Mouse (Mus musculus) hindbrain, postnatal 0 days (tissue): ENCODE results near the gene Mcm5. TPM values are rescaled to one million over a fixed set of nuclear protein-coding genes. Genes with fewer than 3 reads are reported as not detected.
A peak's percentile ranks its signal among the peaks of the same experiment; 100 is the strongest.

Source experiments
- ATAC-seq: fragments of 200-750 bp; cut with Nextera tagmentation; 2 replicates; pipeline ENCODE4 v1.8.0; 2017; ENCODE audit warnings: mild to moderate bottlenecking, moderate TSS enrichment, moderate library complexity
- DNase-seq: peaks from one replicate; pipeline ENCODE4 v3.0.0-alpha.2; 2015; ENCODE audit warnings: low spot score
- H3K27ac ChIP-seq: fragments of 300-500 bp; sonication (generic); 2 replicates; pipeline ENCODE4 v1.5.1; 2014; ENCODE audit warnings: mild to moderate bottlenecking
- H3K27me3 ChIP-seq: fragments of 300-500 bp; sonication (generic); 2 replicates; pipeline ENCODE4 v1.6.1; 2014; ENCODE audit warnings: low read length, mixed read lengths; ENCODE audit not compliant: insufficient read depth
- H3K36me3 ChIP-seq: fragments of 300-500 bp; sonication (generic); 2 replicates; pipeline ENCODE4 v1.6.1; 2014; ENCODE audit warnings: low read length, mixed read lengths; ENCODE audit not compliant: insufficient read depth
- H3K4me1 ChIP-seq: fragments of 300-500 bp; sonication (generic); 2 replicates; pipeline ENCODE4 v1.6.1; 2014; ENCODE audit warnings: antibody characterized with exemption, low read length, mixed read lengths; ENCODE audit not compliant: insufficient read depth
- H3K4me2 ChIP-seq: fragments of 300-500 bp; sonication (generic); 2 replicates; pipeline ENCODE4 v1.6.1; 2014; ENCODE audit warnings: low read depth, mild to moderate bottlenecking, low read length, moderate library complexity, mixed read lengths
- H3K4me3 ChIP-seq: fragments of 300-500 bp; sonication (generic); 2 replicates; pipeline ENCODE4 v1.5.1; 2014; ENCODE audit warnings: low read length
- H3K9ac ChIP-seq: fragments of 300-500 bp; sonication (generic); replicated peaks from 2 replicates; pipeline ENCODE4 v1.6.1; 2014; ENCODE audit warnings: mild to moderate bottlenecking, low read length, moderate library complexity, mixed read lengths
- H3K9me3 ChIP-seq: fragments of 300-500 bp; sonication (generic); 2 replicates; pipeline ENCODE4 v1.6.1; 2016; ENCODE audit warnings: low read length, mixed read lengths
- CTCF ChIP-seq: IDR thresholded peaks from 2 replicates; pipeline ENCODE4 v1.5.1; 2016; ENCODE audit warnings: antibody characterized with exemption, control low read depth, low read depth
- WGBS: fragments of 180-500 bp; shearing (Covaris S2); extraction: QIAGEN DNeasy Blood & Tissue Kit; methylation state at CpG from one replicate; pipeline ENCODE4 v1.1.7; 2014; 5-methylcytosine and 5-hydroxymethylcytosine counted together
- polyA plus RNA-seq: library from polyadenylated mRNA; unstranded; fragments of >200 nt; fragmentation: Nextera tagmentation; extraction: Ambion mirVana; gene quantifications from 2 replicates; pipeline ENCODE4 v1.2.1, GENCODE M21; 2015
- total RNA-seq: library from RNA; depleted of rRNA; stranded (reverse); fragments of >200 nt; gene quantifications from 2 replicates; pipeline ENCODE4 v1.2.3, GENCODE M21; 2014

Mcm5 gene
- total and polyA plus RNA-seq, 2 experiments from 2014 or later, result 27.7 to 43.0 TPM

GRCm38 (mm10) chr8:75137536-75137935 lies 28.2 kb downstream of the Mcm5 start:
- TF ChIP-seq CTCF, result no peak
- H3K9me3 ChIP-seq, result no peaks in the 10 kb centered on the region
- no peaks in the 10 kb centered on the region; the same call in 1 of the 2 replicates for H3K4me1 ChIP-seq
- peak; percentile 41; the same call in 1 of the 2 replicates for ATAC-seq
- H3K9ac ChIP-seq, result no peak overlapping the region
- WGBS, result 49% methylated on average over 3 of the region's 3 CpGs
- no peak overlapping the region for H3K4me2 ChIP-seq
- H3K36me3 ChIP-seq, result no peaks in the 10 kb centered on the region
- no peaks in the 10 kb centered on the region for H3K27me3 ChIP-seq
- DNase-seq, result peak; percentile 43
- H3K4me3 ChIP-seq, result no peak overlapping the region
- no peak overlapping the region for H3K27ac ChIP-seq

DNA sequence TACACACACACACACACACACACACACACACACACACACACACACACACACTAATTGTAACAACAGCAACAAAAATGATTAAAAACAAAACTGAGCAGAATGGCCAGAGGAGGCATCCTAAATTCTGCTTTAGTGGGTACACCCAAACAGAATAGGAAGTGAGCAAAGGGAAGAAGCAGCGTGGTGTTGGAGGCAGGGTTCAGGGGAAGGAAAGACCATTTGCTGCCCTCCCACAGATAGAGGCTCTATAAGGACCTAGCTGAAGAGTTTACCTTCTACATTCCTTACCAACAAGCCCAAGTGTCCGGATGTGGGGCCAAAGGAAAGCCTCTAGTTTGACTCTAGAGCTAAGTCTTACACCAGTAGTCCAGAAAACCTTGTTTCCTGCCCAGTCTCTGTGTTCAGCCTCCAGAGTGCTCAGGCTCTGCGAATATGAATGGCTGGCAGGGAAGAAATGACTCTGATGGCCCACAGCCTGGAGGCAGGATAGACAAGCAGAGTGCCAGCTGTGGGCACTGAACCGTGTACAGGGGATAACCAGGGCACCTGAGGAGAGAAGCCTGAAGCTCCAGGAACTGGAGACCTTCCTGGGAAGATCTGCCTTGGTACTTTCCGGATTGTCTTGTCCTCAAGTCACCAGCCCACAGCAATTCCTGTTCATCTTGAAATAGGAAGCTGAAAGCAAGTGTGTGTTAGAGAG lies 41.7 kb downstream of the Mcm5 start:
- Histone ChIP-seq H3K9ac (no peak overlapping the region), H3K36me3 (no peaks in the 10 kb centered on the region), H3K9me3 (no peaks in the 10 kb centered on the region), H3K27me3 (no peaks in the 10 kb centered on the region), H3K4me3 (no peak overlapping the region), H3K27ac (no peak overlapping the region), H3K4me1 (no peaks in the 10 kb centered on the region), H3K4me2 (no peak overlapping the region)
- WGBS, result 75% methylated on average over 5 of the region's 5 CpGs
- ATAC-seq (no peak), DNase-seq (no peak)
- no peak for TF ChIP-seq CTCF

GRCm38 (mm10) chr8:75151743-75152142 lies 42.4 kb downstream of the Mcm5 start:
- 78% methylated on average over 4 of the region's 4 CpGs for WGBS
- Histone ChIP-seq H3K9me3 (no peaks in the 10 kb centered on the region), H3K4me2 (no peak overlapping the region), H3K4me1 (no peaks in the 10 kb centered on the region), H3K9ac (no peak overlapping the region), H3K27ac (no peak overlapping the region), H3K36me3 (no peaks in the 10 kb centered on the region), H3K4me3 (no peak overlapping the region), H3K27me3 (no peaks in the 10 kb centered on the region)
- ATAC-seq (no peak), DNase-seq (no peak)
- TF ChIP-seq CTCF, result no peak

DNA sequence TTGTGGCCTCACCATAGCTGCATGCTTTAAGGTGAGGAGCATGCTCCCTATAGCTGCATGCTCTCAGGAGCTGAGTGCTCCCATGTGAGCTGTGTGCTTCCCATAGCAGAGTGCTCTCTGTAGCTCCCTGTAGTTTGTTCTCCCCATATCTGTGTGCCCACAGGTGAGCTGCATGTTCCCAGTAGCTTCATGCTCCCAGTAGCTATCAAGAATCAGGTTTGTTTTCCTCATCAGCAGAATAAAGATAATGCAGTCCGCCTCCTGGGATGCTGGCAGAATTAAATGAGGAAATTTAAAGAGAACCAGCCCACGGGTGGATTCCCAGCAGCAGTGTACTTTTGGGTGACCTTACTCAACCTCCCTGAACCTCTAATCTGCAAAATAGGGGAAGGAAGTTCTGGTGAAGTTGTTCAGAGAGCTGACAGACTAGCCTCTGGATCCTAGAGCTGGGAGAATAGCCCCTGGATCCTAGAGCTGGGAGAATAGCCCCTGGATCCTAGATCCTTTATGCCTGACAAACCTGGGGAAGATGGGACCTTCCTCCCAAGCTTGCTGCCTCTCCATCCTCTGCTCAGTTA lies 43.2 kb downstream of the Mcm5 start:
- DNase-seq (no peak), ATAC-seq (no peak)
- Histone ChIP-seq H3K4me2 (no peak overlapping the region), H3K4me1 (no peaks in the 10 kb centered on the region), H3K36me3 (no peaks in the 10 kb centered on the region), H3K27me3 (no peaks in the 10 kb centered on the region), H3K27ac (no peak overlapping the region), H3K4me3 (no peak overlapping the region), H3K9me3 (no peaks in the 10 kb centered on the region), H3K9ac (no peak overlapping the region)
- TF ChIP-seq CTCF, result no peak
- WGBS, result 70% methylated on average over 2 of the region's 2 CpGs

GRCm38 (mm10) chr8:75154855-75155478 lies 45.6 kb downstream of the Mcm5 start:
- Histone ChIP-seq H3K36me3 (no peaks in the 10 kb centered on the region), H3K27me3 (no peaks in the 10 kb centered on the region), H3K4me2 (no peak overlapping the region), H3K4me1 (no peaks in the 10 kb centered on the region), H3K4me3 (no peak overlapping the region), H3K9me3 (no peaks in the 10 kb centered on the region), H3K9ac (no peak overlapping the region), H3K27ac (no peak overlapping the region)
- DNase-seq (no peak), ATAC-seq (no peak)
- TF ChIP-seq CTCF, result no peak
- 76% methylated on average over 5 of the region's 5 CpGs for WGBS

DNA sequence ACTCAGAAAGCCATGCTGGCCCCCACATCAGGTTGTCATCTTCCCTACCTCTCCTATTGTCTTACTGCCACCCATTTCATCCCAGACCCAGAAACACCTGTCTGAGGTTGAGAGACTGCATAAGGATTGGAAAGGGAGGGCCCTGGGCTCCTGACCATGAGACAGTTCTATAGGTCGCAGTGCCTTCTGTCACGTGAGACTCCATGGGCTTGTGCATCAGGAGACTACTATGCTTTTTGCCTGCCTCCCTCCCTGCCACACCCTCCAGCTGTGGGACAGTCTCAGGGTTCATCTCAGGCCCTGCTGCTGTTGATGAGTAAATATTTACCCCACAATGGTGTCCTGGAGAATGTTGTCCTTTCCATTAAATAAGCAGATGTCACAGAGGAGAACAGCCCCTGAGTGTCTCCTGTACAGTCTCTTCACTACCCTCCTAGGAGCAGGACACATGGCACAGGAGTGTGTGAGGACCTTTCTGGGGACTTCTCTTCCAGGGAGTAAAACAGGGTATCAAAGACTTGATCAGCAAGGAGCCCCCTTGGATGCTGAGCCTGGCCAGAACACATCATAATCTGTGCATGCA lies 46.5 kb downstream of the Mcm5 start:
- H3K4me3 ChIP-seq, result no peak overlapping the region
- WGBS, result 64% methylated on average over 2 of the region's 2 CpGs
- H3K27me3 ChIP-seq, result no peaks in the 10 kb centered on the region
- H3K9me3 ChIP-seq, result no peaks in the 10 kb centered on the region
- H3K36me3 ChIP-seq, result no peaks in the 10 kb centered on the region
- no peak for ATAC-seq
- H3K4me2 ChIP-seq, result no peak overlapping the region
- no peak for TF ChIP-seq CTCF
- no peaks in the 10 kb centered on the region for H3K4me1 ChIP-seq
- no peak for DNase-seq
- no peak overlapping the region for H3K9ac ChIP-seq
- no peak overlapping the region for H3K27ac ChIP-seq
